Comparison of ENCODE assay signal across 8 mouse cellular contexts in the genomic region with DNA sequence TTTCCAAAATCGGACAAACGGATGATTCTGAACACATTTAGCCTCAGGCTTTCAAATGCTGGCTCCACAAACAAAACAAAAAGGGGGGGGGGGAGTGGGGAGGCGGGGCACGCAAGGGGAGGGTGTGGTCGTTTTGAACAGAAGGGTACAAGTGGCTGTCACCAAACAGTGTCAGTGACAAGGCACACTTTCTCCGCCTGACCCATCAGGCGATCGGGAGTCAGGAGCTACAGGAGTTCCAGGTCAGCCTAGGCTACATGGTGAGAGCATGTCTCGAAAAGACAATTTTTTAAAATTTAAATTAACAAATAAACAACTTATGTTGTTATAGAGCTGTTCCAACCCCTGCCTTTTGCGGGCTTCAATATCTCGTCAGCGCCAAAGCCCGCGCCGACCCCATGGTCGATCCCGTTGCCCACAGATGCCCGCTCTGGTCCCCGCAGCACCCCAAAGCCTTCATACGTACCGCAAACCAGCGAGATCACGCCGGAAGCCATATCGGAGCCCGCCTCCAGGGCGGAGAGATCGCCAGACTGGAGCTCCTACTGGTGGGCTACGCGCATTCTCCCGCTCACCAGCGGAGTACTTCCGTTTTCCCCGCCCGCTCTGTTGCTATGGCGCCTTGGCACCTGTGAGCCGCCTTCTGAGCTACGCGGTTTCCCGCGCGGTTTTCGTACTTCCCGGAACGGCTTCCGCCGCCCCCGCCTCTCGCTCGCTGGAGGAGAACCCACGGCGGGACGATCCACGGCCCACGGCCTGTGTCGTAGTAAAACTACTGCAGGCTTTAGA. TPM values are rescaled to one million over a fixed set of nuclear protein-coding genes. Genes with fewer than 3 reads are reported as not detected.
DNase-seq lines count a peak whose midpoint lies in the region; ATAC-seq lines count a peak whose summit lies in the region.

A gene (minus strand): TSS at position 650 of the 789 bp plus-strand sequence.

- peak within 1 kb of the TSS; percentile 51 for H3K4me3 ChIP-seq in hindbrain, embryonic 14.5 days (replicated peaks; ENCODE audit: low read length)

- peak within 1 kb of the TSS; percentile 74 for H3K4me2 ChIP-seq in hindbrain, embryonic 14.5 days (replicated peaks)

- no peaks in the 10 kb centered on the region for H3K9me3 ChIP-seq in hindbrain, embryonic 14.5 days (ENCODE audit: control insufficient read depth, low read length)

- WGBS in hindbrain, embryonic 14.5 days: under 1% methylated on average over 56 of the region's 56 CpGs

- DNase-seq in R1 (ENCODE audit: low read depth, low spot score): peak; percentile 96
- DNase-seq in cerebellum, postnatal 25 days: peak; percentile 95 to 96
- peak; percentile 89 to 92 for DNase-seq in frontal cortex, postnatal 25 days (ENCODE audit: low spot score in 2 of 2)
- peak; percentile 96 for DNase-seq in hindbrain, embryonic 14.5 days (ENCODE audit: low spot score)
- DNase-seq in layer of hippocampus, postnatal 36 days: peak; percentile 93 to 96
- DNase-seq in lung, postnatal 36 days: peak; percentile 98
- peak; percentile 97 for DNase-seq in retina, postnatal 1 day
- DNase-seq in urinary bladder, adult 18-20 months (ENCODE audit: low spot score in 2 of 2): peak; percentile 88 to 89

- ATAC-seq in hindbrain, embryonic 14.5 days (ENCODE audit: low FRiP score): peak; percentile 98

- peak within 1 kb of the TSS; percentile 71 for H3K9ac ChIP-seq in hindbrain, embryonic 14.5 days

- H3K27ac ChIP-seq in hindbrain, embryonic 14.5 days: peak within 1 kb of the TSS; percentile 91

- H3K27me3 ChIP-seq in hindbrain, embryonic 14.5 days (ENCODE audit: control insufficient read depth, insufficient read depth, low read length): no peaks in the 10 kb centered on the region

- peaks cover 20% of the 10 kb centered on the region for H3K4me1 ChIP-seq in hindbrain, embryonic 14.5 days (replicated peaks; ENCODE audit: control insufficient read depth, insufficient read depth, low read length)

- H3K36me3 ChIP-seq in hindbrain, embryonic 14.5 days (replicated peaks; ENCODE audit: control insufficient read depth, insufficient read depth): peaks cover 4% of the 10 kb centered on the region; the same call in 1 of the 2 replicates

RNA-seq across cellular contexts. Expression of the gene that starts here (rescaled TPM):
- 86.0 and 94.8 TPM in 2 replicates for polyA plus RNA-seq in hindbrain, embryonic 14.5 days (2014; fragmentation: Nextera tagmentation; extraction: Ambion mirVana)
- 10 to 100 TPM; 14.8 to 18.1 TPM for total RNA-seq in layer of hippocampus, postnatal 36 days (2021)

Comparison
In these comparisons a context has a peak if more than half of its experiments do, and no peak if none do; other contexts are left out.
1. Peak in every context shown above with its lines: DNase-seq, ATAC-seq, H3K4me3 ChIP-seq and H3K27ac ChIP-seq.